Mouse (Mus musculus): ENCODE results near the gene Trak1.

DNA sequence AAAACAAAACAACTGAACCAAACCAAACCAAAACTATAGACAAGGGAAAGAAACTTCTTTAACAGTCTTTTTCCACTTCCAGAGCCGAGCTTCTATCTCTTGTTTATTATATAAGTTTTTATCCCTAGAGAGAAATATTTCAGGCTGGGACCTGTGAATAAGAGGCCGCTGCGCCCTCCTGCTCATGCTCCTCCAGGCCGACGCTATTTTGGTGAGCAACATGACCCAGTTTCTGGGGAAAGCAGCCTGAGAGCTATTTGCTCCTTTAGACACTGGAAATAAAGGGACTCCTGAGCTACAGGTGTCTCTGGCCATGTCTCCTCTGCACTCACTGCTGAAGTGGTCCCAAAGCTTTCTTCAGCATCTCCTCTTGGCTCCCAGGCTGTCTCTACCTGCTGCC lies 222.7 kb downstream of the Trak1 start:
- TF ChIP-seq KAT2A (IDR thresholded peaks at IDR 0.05; ENCODE audit: insufficient replicate concordance, low read length) (no peak), TCF12 (IDR thresholded peaks at IDR 0.05; ENCODE audit: low read depth, low read length) (no peak), ELF1 (IDR thresholded peaks at IDR 0.05; ENCODE audit: low read depth, low read length) (no peak), RAD21 (IDR thresholded peaks at IDR 0.05; ENCODE audit: low read depth, low read length) (no peak), MAZ (IDR thresholded peaks at IDR 0.05; ENCODE audit: low read depth, low read length) (no peak), POLR2A (IDR thresholded peaks at IDR 0.05; ENCODE audit: low read depth, low read length) (no peak), EP300 (IDR thresholded peaks at IDR 0.05; ENCODE audit: low read length) (no peak)
